Mouse (Mus musculus) spleen, postnatal 0 days (tissue): ENCODE measurements around the gene Olfr1336. TPM values are rescaled to one million over a fixed set of nuclear protein-coding genes. Genes with fewer than 3 reads are reported as not detected.

Experiments
- polyA plus RNA-seq: library from polyadenylated mRNA; unstranded; fragments of >200 nt; fragmentation: Nextera tagmentation; extraction: Ambion mirVana; gene quantifications from 2 replicates; pipeline ENCODE4 v1.2.1, GENCODE M21; 2015

Olfr1336 gene
- not detected in 2 replicates for polyA plus RNA-seq

GRCm38 (mm10) chr7:6455868-6456267 lies at the start of gene Olfr1336:
Olfr1336 (plus strand) TSS chr7:6456168.

GRCm38 (mm10) chr7:6410043-6410442 lies 45.9 kb upstream of the Olfr1336 start, which contains the start of gene Gm20715:
Gm20715 (plus strand) TSS chr7:6410277.

GRCm38 (mm10) chr7:6438388-6438787 lies 17.6 kb upstream of the Olfr1336 start, which contains the start of gene Olfr1344:
Olfr1344 (plus strand) TSS chr7:6438688.

GRCm38 (mm10) chr7:6466951-6467350 lies 11.0 kb downstream of the Olfr1336 start, which contains the start of gene Olfr1346:
Olfr1346 (plus strand) TSS chr7:6467101.

GRCm38 (mm10) chr7:6486841-6487240 lies 30.9 kb downstream of the Olfr1336 start, which contains the start of gene Olfr5:
Olfr5 (minus strand) TSS chr7:6486941.

GRCm38 (mm10) chr7:6499655-6500054 lies 43.7 kb downstream of the Olfr1336 start, which contains the start of gene Olfr1347:
Olfr1347 (minus strand) TSS chr7:6499755.

GRCm38 (mm10) chr7:6508648-6509047 lies 52.7 kb downstream of the Olfr1336 start, which contains the start of gene Olfr1348:
Olfr1348 (minus strand) TSS chr7:6508748.

Other genes starting within 250 kb of the Olfr1336 start
- gene Zscan5b, start 233.9 kb upstream of the Olfr1336 start, polyA plus RNA-seq, result not detected in 2 replicates
- gene Epp13, start 203.5 kb upstream of the Olfr1336 start, polyA plus RNA-seq, result not detected in 2 replicates
- gene Zfp667, start 169.6 kb upstream of the Olfr1336 start, polyA plus RNA-seq, result 3.9 and 4.1 TPM in 2 replicates
- 1.8 and 2.0 TPM in 2 replicates for gene Zfp583, start 124.9 kb upstream of the Olfr1336 start, polyA plus RNA-seq
- gene Gm3854, start 112.4 kb upstream of the Olfr1336 start, polyA plus RNA-seq, result 0.28 and 0.38 TPM in 2 replicates
- 1.1 and 1.4 TPM in 2 replicates for gene Zfp78, start 92.9 kb upstream of the Olfr1336 start, polyA plus RNA-seq
- gene Zfp28, start 72.9 kb upstream of the Olfr1336 start, polyA plus RNA-seq, result 1.4 and 1.5 TPM in 2 replicates
- 0.21 TPM in 1 of 2 replicates, not detected in the other for gene Smim17, start 57.5 kb upstream of the Olfr1336 start, polyA plus RNA-seq
- gene Gm20715, start 45.9 kb upstream of the Olfr1336 start, polyA plus RNA-seq, result not detected in 2 replicates
- gene Olfr1344, start 17.5 kb upstream of the Olfr1336 start, polyA plus RNA-seq, result not detected in 2 replicates
- gene Olfr1346, start 10.9 kb downstream of the Olfr1336 start, polyA plus RNA-seq, result not detected in 2 replicates
- not detected in 2 replicates for gene Olfr5, start 30.8 kb downstream of the Olfr1336 start, polyA plus RNA-seq
- gene Olfr1347, start 43.6 kb downstream of the Olfr1336 start, polyA plus RNA-seq, result not detected in 2 replicates
- gene Olfr1348, start 52.6 kb downstream of the Olfr1336 start, polyA plus RNA-seq, result not detected in 2 replicates
- gene Olfr1349, start 66.8 kb downstream of the Olfr1336 start, polyA plus RNA-seq, result not detected in 2 replicates
- gene Olfr1350, start 108.7 kb downstream of the Olfr1336 start, polyA plus RNA-seq, result not detected in 2 replicates
- gene Zim1, start 240.3 kb downstream of the Olfr1336 start, polyA plus RNA-seq, result 1.1 and 1.2 TPM in 2 replicates